Mouse (Mus musculus) frontal cortex, postnatal 10 days (tissue): Measurements from ENCODE around the gene Amer1.
A peak's percentile ranks its signal among the peaks of the same experiment; 100 is the strongest.

Source experiments
- DNase-seq, 2 experiments: peaks; one replicate each; pipeline ENCODE4 v3.0.0; 2022; ENCODE audit warnings: low spot score in 2 of 2, mixed read lengths in 1 of 2

Gene Amer1

DNA sequence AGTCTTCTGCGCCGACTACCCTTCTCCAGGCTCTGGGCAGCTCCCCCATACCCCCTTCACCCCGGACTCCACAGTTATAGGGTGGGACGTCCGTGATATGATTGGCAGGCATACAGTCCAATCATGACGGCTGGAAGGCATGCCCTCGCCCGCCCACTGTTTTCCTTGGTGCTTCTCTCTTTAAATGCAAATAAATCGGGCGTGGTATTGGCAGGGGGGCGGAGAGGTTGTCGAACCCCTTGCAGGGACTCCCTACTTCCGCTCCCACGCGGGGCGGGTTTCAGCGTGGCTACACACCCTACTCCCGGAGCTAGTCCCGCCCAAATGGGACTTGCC lies at the start of gene Amer1:
Gene Amer1, minus strand, starts transcription at position 97 of the 336 bp plus-strand sequence.
- DNase-seq: peak; percentile 82 to 85

DNA sequence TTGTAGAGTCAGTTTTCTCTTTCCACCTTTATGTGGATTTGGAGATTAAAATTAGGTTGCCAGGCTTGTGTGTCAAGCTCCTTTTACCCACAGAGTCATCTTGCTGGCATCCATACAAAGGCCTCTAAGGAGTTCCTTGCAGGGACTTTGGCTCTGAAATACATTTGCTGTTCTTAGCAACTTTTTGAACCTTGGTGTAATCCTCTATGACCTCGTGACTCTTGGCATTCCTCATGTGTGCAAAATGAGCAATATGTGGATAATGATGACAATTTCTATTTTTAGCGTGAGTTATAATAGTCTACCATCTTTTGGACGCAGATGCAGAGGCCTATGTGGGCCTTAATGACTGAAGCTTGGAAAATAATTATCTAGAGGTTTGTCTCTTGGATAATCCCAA lies 12.5 kb upstream of the Amer1 start:
- DNase-seq: no peak

DNA sequence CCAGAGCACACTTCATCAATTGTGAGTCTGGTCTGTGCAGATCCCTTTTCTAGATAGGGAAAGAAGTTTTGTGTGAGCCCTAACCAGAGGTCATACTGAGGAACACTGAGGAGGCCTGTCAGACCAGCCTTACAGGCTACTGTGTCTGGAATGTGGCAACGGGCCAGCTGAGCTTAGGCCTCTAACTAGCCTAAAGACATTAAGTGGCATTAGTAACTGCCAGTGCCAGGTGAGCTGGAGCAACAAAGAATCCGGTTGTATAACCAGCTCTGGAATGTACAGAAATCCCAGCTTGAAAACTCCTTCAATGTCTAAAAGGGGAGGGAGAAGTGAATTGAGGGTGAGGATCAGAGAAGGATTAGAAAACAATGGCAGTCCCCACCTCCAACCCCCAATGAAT lies 1.2 kb upstream of the Amer1 start:
- DNase-seq: no peak

DNA sequence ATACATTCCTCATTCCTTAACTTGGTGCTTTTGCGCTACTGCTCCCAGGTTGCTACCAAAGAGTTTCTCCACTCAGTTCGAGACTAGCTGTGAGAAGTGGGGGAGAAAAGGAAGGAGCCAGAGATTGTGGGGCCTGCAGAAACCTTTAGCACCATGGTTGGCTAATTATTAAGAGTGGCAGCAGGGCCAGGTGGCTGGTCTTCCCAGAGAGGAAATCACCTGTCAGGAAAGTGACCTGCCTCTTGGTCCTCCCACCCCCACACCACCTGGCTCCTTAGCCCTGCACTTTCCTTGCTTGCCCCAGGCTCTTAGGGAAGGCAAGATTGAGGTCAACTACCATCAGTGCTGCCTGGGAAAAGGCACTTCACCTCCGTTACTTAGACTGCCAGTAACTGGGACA lies 469 bp upstream of the Amer1 start:
- DNase-seq: peak in 1 of 2 experiments; percentile 7

DNA sequence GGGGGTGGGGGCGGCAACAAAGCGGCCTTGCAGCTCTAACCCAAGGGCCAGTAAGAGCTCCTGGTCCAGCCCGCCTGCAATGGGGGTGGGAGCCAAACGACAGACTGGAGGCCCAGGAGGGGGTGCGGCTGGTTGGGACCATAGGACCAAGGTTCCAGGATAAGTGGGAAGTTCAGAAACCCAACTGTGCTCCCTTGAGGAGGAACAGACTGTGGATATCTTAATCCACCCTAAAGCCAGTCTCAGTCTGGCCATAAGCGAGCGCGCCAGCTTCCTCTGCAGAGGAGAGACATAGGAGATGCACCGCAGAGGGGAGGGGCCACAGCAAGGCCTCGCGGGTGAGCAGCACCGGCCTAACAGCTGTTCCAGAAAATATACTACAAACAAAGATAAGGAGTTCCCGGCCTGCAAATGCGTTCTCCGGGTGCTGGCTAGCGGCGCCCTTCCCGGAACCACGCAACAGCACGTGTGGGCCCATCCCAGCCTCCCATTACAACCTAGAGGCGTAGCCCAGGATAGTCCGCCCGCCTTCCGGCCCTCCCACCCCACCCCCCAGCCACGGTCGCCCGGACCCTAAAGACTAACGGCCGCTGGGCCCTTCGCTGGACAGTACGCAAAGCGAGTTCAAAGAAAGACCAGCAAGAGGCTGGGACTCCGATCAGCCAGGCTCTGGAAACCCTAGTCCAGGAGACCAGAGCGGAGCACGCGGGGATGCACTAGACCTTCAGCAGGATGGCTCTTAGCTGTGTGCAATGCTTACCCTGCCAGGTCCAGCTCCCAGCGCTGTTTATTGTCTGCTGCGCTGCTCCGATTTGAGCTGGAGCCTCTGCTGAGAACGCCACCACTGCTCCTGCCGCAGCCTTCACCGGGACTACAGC lies 535 bp downstream of the Amer1 start:
- peak; percentile 14 to 31 for DNase-seq

DNA sequence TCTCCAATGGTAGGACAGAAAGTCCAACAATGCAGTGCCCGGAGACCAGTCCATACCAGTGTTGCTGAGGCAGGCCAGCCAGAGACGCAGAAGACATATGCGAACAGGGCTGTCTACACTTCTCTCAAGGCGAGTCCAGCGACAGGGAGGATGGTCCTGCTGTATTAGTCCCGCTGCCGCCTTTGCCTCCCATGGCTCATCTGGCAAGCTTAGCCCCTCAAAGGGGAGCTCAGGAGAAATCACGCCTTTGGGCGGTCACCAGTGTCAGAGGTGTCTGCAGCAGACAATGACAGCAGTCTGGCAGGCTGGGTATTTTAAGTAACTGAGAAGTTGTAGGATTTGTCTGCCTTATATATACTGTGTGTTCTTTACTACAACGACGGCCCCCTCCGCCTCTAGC lies 1.3 kb downstream of the Amer1 start:
- DNase-seq: no peak

DNA sequence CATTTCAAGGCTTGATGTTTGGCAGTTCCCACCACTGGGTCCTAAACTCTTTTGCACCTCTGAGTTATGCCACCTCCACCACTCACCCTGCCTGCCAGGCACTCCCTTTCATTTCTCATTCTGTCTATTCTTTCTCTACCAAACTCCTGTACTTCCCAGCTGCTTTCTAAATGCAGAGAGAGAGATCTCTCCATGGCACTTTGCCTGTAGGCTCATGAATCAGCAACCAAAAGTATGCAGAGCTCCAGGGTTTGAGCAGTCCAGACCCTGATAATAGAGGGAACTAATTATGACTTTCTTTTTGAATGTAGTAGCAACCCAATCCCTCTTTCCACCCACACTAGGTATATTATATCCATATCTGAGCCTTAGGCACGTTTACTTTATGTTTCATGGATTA lies 2.4 kb downstream of the Amer1 start:
- DNase-seq: no peak

DNA sequence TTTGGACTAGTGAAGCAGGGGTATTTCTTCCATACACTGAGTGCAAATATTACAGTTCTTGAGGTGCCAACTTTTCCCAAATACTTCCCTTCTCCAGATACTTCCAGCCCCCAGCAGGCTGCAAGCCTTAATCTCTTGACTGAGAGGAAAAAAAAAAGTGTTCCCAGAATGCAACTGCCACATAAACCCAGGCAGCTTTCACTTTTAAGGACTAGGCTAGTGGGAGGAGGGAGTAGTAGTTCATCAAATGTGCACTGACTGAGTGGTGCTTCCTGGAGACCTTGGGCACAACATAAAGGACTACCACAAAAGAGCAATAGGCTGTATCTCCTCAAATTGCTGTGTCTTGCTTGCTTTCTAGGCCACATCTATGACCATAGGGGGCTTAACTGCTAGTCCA lies 3.4 kb downstream of the Amer1 start:
- DNase-seq: no peak

DNA sequence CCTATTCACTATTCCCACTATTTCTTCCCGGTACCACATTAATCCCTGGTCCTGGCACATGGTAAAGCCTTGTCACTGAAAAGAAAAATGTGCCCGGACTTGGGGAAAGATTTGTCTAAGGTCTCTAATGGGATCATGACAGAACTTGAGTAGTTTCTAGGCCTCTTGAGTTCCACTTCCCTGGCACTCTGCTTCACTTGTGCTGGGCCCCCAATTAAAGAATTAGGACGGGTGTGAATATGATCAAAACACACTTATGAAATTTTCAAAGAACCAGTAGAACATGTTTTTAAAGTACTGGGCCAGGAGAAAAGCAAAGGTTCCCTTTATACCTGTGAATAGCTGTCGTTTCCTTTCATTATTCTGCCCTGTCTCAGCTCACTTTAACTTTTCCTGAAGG lies 6.2 kb downstream of the Amer1 start:
- no peak for DNase-seq

DNA sequence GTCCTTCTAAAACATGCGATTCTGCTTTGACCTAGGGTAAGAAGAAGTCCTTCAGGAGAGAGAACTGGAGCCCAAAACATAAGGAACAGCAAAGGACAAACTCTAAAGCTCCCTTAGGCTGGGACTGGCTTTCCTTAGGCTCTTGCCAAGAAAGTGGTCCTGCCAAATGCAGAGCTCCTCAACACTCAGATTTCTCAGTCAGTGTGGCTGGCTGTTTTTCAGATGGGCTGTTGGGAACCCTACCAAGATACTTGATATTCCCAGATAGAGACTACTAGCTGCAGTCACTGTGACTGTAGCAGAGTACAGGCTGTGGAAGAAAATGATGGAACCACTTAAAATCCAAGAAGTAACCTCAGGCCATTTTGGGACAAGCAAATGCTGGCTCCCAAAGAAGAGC lies 7.4 kb downstream of the Amer1 start:
- no peak for DNase-seq

DNA sequence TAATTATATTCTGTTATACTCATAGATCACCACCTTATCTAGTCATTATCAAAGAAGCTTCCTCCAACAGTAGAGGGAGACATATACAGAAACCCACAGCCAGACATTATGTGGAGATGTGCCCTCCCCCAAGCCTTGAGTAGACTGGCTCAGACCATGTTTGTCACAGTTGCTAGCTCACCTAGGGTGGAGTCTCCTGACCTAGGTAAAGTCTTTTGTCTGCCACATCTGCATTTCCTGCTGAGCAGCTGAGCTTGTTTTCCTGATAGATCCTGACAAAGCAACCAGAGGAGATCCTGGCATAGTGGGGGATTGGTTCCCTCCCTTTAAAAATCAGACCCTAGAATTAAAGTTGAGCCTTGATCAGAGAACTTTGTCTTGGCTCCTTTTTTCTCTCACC lies 71.6 kb downstream of the Amer1 start:
- no peak for DNase-seq
